Mouse (Mus musculus) right cerebral cortex, postnatal 10 days (tissue): Measurements from ENCODE around the gene Slc5a6.

Source experiments
- DNase-seq, 2 experiments: peaks; one replicate each; pipeline ENCODE4 v3.0.0; 2021; ENCODE audit warnings: low spot score in 2 of 2

Slc5a6 gene

GRCm38 (mm10) chr5:31000993-31001392 lies 47.7 kb downstream of the Slc5a6 start:
- no peak for DNase-seq

GRCm38 (mm10) chr5:31000122-31000521 lies 48.6 kb downstream of the Slc5a6 start:
- DNase-seq = no peak

GRCm38 (mm10) chr5:30999324-30999723 lies 49.4 kb downstream of the Slc5a6 start:
- no peak for DNase-seq

- DNase-seq = no peak
These were observed 50.4 kb downstream of the Slc5a6 start for GRCm38 (mm10) chr5:30998306-30998705.

GRCm38 (mm10) chr5:30994910-30995635 lies 53.7 kb downstream of the Slc5a6 start:
- DNase-seq = no peak

- DNase-seq = peak; percentile 59 to 76
These were observed 54.6 kb downstream of the Slc5a6 start for GRCm38 (mm10) chr5:30994074-30994473.

GRCm38 (mm10) chr5:30992980-30993676 lies 55.6 kb downstream of the Slc5a6 start:
- peak; percentile 51 to 74 for DNase-seq
